Mouse (Mus musculus) liver, adult 10 weeks (tissue): Measurements from ENCODE around the gene Olfr610. TPM values are rescaled to one million over a fixed set of nuclear protein-coding genes. Genes with fewer than 3 reads are reported as not detected.

ENCODE experiments used
- polyA plus RNA-seq: library from polyadenylated mRNA; stranded (reverse); fragments of 350-450 nt; fragmentation: Illumina TruSeq; extraction: RNeasy Lipid Tissue Mini Kit (QIAGEN cat#74804); gene quantifications from one replicate; pipeline ENCODE4 v1.2.3, GENCODE M21; 2014; ENCODE audit warnings: low read depth, low replicate concordance

Gene Olfr610
- not detected for polyA plus RNA-seq

GRCm38 (mm10) chr7:103512022-103512421, at the start of gene Olfr610:
Olfr610 (minus strand) TSS chr7:103512122.

GRCm38 (mm10) chr7:103555779-103556178, 43.9 kb upstream of the Olfr610 start, which contains the start of gene Olfr615:
Olfr615 (plus strand) TSS chr7:103556079.

GRCm38 (mm10) chr7:103547774-103548173, 35.9 kb upstream of the Olfr610 start, which contains the start of gene Olfr613:
Olfr613 (plus strand) TSS chr7:103548074.

GRCm38 (mm10) chr7:103542617-103543016, 30.7 kb upstream of the Olfr610 start, which contains the start of gene Olfr612:
Olfr612 (minus strand) TSS chr7:103542717.

GRCm38 (mm10) chr7:103520746-103521145, 8.8 kb upstream of the Olfr610 start, which contains the start of gene Olfr611:
Olfr611 (minus strand) TSS chr7:103520846.

GRCm38 (mm10) chr7:103497962-103498361, 14.0 kb downstream of the Olfr610 start, which contains the start of gene Olfr609:
Olfr609 (minus strand) TSS chr7:103498062.

GRCm38 (mm10) chr7:103469577-103469976, 42.3 kb downstream of the Olfr610 start, which contains the start of gene Olfr608:
Olfr608 (plus strand) TSS chr7:103469877.

Other genes with a start within 250 kb of the Olfr610 start
- gene Olfr596, start 206.5 kb downstream of the Olfr610 start, polyA plus RNA-seq = not detected
- gene Olfr597, start 195.8 kb downstream of the Olfr610 start, polyA plus RNA-seq = not detected
- not detected for gene Olfr598, start 188.6 kb downstream of the Olfr610 start, polyA plus RNA-seq
- gene Olfr599, start 176.2 kb downstream of the Olfr610 start, polyA plus RNA-seq = not detected
- not detected for gene Olfr600, start 162.5 kb downstream of the Olfr610 start, polyA plus RNA-seq
- gene Olfr601, start 149.5 kb downstream of the Olfr610 start, polyA plus RNA-seq = not detected
- not detected for gene Olfr603, start 125.9 kb downstream of the Olfr610 start, polyA plus RNA-seq
- gene Usp17lc, start 97.0 kb downstream of the Olfr610 start, polyA plus RNA-seq = not detected
- not detected for gene Olfr605, start 66.7 kb downstream of the Olfr610 start, polyA plus RNA-seq
- gene Olfr606, start 63.1 kb downstream of the Olfr610 start, polyA plus RNA-seq = not detected
- not detected for gene Olfr607, start 48.0 kb downstream of the Olfr610 start, polyA plus RNA-seq
- not detected for gene Olfr608, start 42.2 kb downstream of the Olfr610 start, polyA plus RNA-seq
- not detected for gene Olfr609, start 14.1 kb downstream of the Olfr610 start, polyA plus RNA-seq
- not detected for gene Olfr611, start 8.7 kb upstream of the Olfr610 start, polyA plus RNA-seq
- gene Olfr612, start 30.6 kb upstream of the Olfr610 start, polyA plus RNA-seq = not detected
- gene Olfr613, start 36.0 kb upstream of the Olfr610 start, polyA plus RNA-seq = not detected
- gene Olfr615, start 44.0 kb upstream of the Olfr610 start, polyA plus RNA-seq = not detected
- not detected for gene Olfr616, start 57.0 kb upstream of the Olfr610 start, polyA plus RNA-seq
- gene Olfr617, start 60.9 kb upstream of the Olfr610 start, polyA plus RNA-seq = not detected
- gene Olfr618, start 78.0 kb upstream of the Olfr610 start, polyA plus RNA-seq = not detected
- gene Olfr619, start 88.5 kb upstream of the Olfr610 start, polyA plus RNA-seq = not detected
- not detected for gene Olfr620, start 100.4 kb upstream of the Olfr610 start, polyA plus RNA-seq
- not detected for gene Olfr622, start 130.6 kb upstream of the Olfr610 start, polyA plus RNA-seq
- gene Olfr623, start 151.6 kb upstream of the Olfr610 start, polyA plus RNA-seq = not detected
- gene Olfr624, start 159.1 kb upstream of the Olfr610 start, polyA plus RNA-seq = 0.13 TPM
- gene Olfr625-ps1, start 170.6 kb upstream of the Olfr610 start, polyA plus RNA-seq = not detected
- not detected for gene Olfr243, start 202.5 kb upstream of the Olfr610 start, polyA plus RNA-seq
- not detected for gene Olfr628, start 218.3 kb upstream of the Olfr610 start, polyA plus RNA-seq
- gene Olfr629, start 232.8 kb upstream of the Olfr610 start, polyA plus RNA-seq = not detected
- gene Olfr630, start 245.2 kb upstream of the Olfr610 start, polyA plus RNA-seq = not detected